Mouse (Mus musculus): ENCODE measurements around the gene Mybpc3.

Gene Mybpc3

GRCm38 (mm10) chr2:91167629-91168028 lies 49.7 kb downstream of the Mybpc3 start:
- no peak for DNase-seq (ENCODE audit: low spot score)

GRCm38 (mm10) chr2:91169587-91170322 lies 51.8 kb downstream of the Mybpc3 start:
- DNase-seq (ENCODE audit: low spot score): no peak

- DNase-seq (ENCODE audit: low spot score): no peak
Observed at GRCm38 (mm10) chr2:91175490-91175889, 57.5 kb downstream of the Mybpc3 start.

- no peak for DNase-seq (ENCODE audit: low spot score)
Observed at GRCm38 (mm10) chr2:91176234-91176633, 58.3 kb downstream of the Mybpc3 start.

- no peak for DNase-seq (ENCODE audit: low spot score)
Observed at GRCm38 (mm10) chr2:91179825-91180224, 61.9 kb downstream of the Mybpc3 start.

- no peak for DNase-seq (ENCODE audit: low spot score)
Observed at GRCm38 (mm10) chr2:91180706-91181105, 62.8 kb downstream of the Mybpc3 start.

GRCm38 (mm10) chr2:91182016-91182404 lies 64.1 kb downstream of the Mybpc3 start:
- DNase-seq (ENCODE audit: low spot score): no peak

GRCm38 (mm10) chr2:91182405-91183147 lies 64.6 kb downstream of the Mybpc3 start:
- peak; percentile 78 for DNase-seq (ENCODE audit: low spot score)

- DNase-seq (ENCODE audit: low spot score): peak; percentile 97
Observed at GRCm38 (mm10) chr2:91183148-91183513, 65.2 kb downstream of the Mybpc3 start.

GRCm38 (mm10) chr2:91183711-91184405 lies 65.9 kb downstream of the Mybpc3 start, which contains the start of gene Madd:
Gene Madd, minus strand, starts transcription at chr2:91183837.
- DNase-seq (ENCODE audit: low spot score): peak; percentile 28
